Mouse (Mus musculus) midbrain, embryonic 13.5 days (tissue): Measurements from ENCODE around the gene Cchcr1. TPM values are rescaled to one million over a fixed set of nuclear protein-coding genes. Genes with fewer than 3 reads are reported as not detected.
A peak's percentile ranks its signal among the peaks of the same experiment; 100 is the strongest.
"Not testable (repeated sequence)": the region's sequence is repeated elsewhere in the genome, so short reads cannot be mapped to it uniquely, and the experiment has no call there.

Experiments
- ATAC-seq: fragments of 200-750 bp; cut with Nextera tagmentation; 2 replicates; pipeline ENCODE4 v1.8.0; 2017; ENCODE audit warnings: mild to moderate bottlenecking, moderate TSS enrichment, moderate library complexity
- H3K27ac ChIP-seq: fragments of 300-500 bp; sonication (generic); 2 replicates; pipeline ENCODE4 v1.5.1; 2015; ENCODE audit warnings: inconsistent platforms, mild to moderate bottlenecking, moderate library complexity
- H3K27me3 ChIP-seq: fragments of 300-500 bp; sonication (generic); 2 replicates; pipeline ENCODE4 v1.6.1; 2015; ENCODE audit warnings: mild to moderate bottlenecking, inconsistent platforms
- H3K36me3 ChIP-seq: fragments of 300-500 bp; sonication (generic); 2 replicates; pipeline ENCODE4 v1.6.1; 2015; ENCODE audit warnings: mild to moderate bottlenecking, inconsistent platforms
- H3K4me1 ChIP-seq: fragments of 300-500 bp; sonication (generic); replicated peaks from 2 replicates; pipeline ENCODE4 v1.6.1; 2015; ENCODE audit warnings: inconsistent platforms
- H3K4me2 ChIP-seq: fragments of 300-500 bp; sonication (generic); replicated peaks from 2 replicates; pipeline ENCODE4 v1.6.1; 2015; ENCODE audit warnings: moderate library complexity, mild to moderate bottlenecking, inconsistent platforms
- H3K4me3 ChIP-seq: fragments of 300-500 bp; sonication (generic); replicated peaks from 2 replicates; pipeline ENCODE4 v1.5.1; 2015; ENCODE audit warnings: mild to moderate bottlenecking, inconsistent platforms
- H3K9ac ChIP-seq: fragments of 300-500 bp; sonication (generic); replicated peaks from 2 replicates; pipeline ENCODE4 v1.6.1; 2015; ENCODE audit warnings: mild to moderate bottlenecking, inconsistent platforms
- H3K9me3 ChIP-seq: fragments of 300-500 bp; sonication (generic); 2 replicates; pipeline ENCODE4 v1.6.1; 2016; ENCODE audit warnings: mild to moderate bottlenecking, inconsistent platforms
- WGBS: fragments of 180-500 bp; shearing (Covaris S2); methylation state at CpG from one replicate; pipeline ENCODE4 v1.1.7; 2015; 5-methylcytosine and 5-hydroxymethylcytosine counted together
- polyA plus RNA-seq: library from polyadenylated mRNA; unstranded; fragments of >200 nt; fragmentation: Nextera tagmentation; extraction: Ambion mirVana; gene quantifications from 2 replicates; pipeline ENCODE4 v1.2.1, GENCODE M21; 2015

The Cchcr1 gene
- polyA plus RNA-seq, 1 experiment from 2014 or later = 8.4 TPM

DNA sequence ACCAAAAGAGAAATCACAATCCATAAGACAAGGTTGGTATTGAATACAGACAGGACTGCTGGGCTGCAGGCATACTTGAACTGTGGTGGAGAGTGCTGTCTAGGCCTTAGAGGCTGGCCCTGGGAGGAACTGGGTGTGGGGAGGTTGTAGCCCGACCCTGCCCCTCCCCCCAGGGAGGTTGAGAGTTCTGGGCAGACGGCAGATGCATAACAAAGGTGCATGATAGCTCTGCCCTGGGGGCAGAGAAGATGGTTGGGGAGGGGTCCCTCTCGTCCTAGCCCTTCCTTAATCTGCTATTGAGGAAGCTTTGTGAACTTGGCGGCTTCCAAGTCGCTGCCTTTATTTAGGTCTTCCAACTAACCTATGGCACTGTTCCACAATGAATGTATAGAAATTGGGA, 13.1 kb upstream of the Cchcr1 start:
- Histone ChIP-seq H3K27ac (no peak overlapping the region), H3K4me1 (peaks cover 11% of the 10 kb centered on the region; the same call in 1 of the 2 replicates), H3K27me3 (peaks cover 55% of the 10 kb centered on the region), H3K4me3 (no peak overlapping the region), H3K9ac (no peak overlapping the region), H3K4me2 (no peak overlapping the region), H3K9me3 (no peaks in the 10 kb centered on the region), H3K36me3 (no peaks in the 10 kb centered on the region)
- no peak for ATAC-seq
- 11% methylated on average over 5 of the region's 5 CpGs for WGBS

DNA sequence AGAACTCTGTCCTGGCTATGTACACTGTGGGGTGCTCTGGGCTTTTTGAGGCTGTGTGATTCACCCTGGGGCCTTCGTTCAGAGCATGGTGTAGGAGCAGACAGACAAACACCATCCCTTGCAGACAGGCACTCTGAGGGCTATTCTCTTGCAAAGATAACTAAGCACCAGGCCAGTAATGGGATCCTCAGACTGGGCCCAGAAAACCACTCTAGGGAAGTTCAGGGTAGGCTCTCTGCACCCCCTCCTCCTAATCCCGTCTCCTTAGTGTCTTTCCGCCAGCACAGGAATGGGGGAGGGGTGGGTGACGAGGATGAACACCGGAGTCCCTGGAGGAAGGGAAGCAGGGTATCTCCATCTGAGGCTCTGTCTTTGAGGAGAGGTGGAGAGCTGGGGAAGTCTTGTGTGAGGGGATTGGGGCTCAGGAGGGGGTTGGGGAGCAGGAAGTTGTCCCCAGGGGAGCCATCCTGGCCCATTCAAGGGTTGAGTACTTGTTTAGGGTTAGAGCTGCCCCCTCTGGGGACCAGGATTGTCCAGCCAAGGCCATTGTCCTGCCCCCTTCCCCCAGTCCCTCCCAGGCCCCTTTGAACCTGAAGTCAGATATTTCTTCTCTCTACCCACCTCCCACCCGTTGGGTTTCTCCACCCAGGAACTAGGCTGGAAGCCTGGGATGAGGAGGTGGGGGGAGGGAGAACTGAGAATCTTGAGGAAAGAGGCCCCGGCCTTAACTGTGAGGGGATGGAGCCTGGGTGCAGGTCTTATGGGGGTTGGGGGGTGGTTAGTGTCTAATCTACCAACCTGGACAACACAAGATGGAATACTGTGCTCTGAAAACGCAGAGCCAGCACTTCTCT, 12.0 kb upstream of the Cchcr1 start:
- 5% methylated on average over 8 of the region's 8 CpGs for WGBS
- H3K9ac ChIP-seq = no peak overlapping the region
- no peaks in the 10 kb centered on the region for H3K36me3 ChIP-seq
- H3K27me3 ChIP-seq = peaks cover 61% of the 10 kb centered on the region
- H3K9me3 ChIP-seq = no peaks in the 10 kb centered on the region
- ATAC-seq = no peak
- no peak overlapping the region for H3K4me3 ChIP-seq
- H3K27ac ChIP-seq = no peak overlapping the region
- no peak overlapping the region for H3K4me2 ChIP-seq
- peaks cover 14% of the 10 kb centered on the region; the same call in 1 of the 2 replicates for H3K4me1 ChIP-seq

DNA sequence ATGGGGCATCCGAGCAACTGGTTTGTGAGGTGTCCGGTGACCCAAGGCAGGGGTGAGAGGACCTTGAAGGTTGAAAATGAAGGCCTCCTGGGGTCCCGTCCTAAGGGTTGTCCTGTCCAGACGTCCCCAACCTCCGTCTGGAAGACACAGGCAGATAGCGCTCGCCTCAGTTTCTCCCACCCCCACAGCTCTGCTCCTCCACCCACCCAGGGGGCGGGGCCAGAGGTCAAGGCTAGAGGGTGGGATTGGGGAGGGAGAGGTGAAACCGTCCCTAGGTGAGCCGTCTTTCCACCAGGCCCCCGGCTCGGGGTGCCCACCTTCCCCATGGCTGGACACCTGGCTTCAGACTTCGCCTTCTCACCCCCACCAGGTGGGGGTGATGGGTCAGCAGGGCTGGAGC, 11.1 kb upstream of the Cchcr1 start, which contains the start of gene Pou5f1:
Gene Pou5f1 (plus strand): TSS at position 243 of the 400 bp plus-strand sequence.
- Histone ChIP-seq H3K9me3 (no peaks in the 10 kb centered on the region), H3K4me2 (no peak within 1 kb of the TSS), H3K9ac (no peak within 1 kb of the TSS), H3K36me3 (no peaks in the 10 kb centered on the region), H3K27me3 (peaks cover 61% of the 10 kb centered on the region), H3K4me3 (no peak within 1 kb of the TSS), H3K4me1 (peaks cover 14% of the 10 kb centered on the region; the same call in 1 of the 2 replicates), H3K27ac (no peak within 1 kb of the TSS)
- WGBS = 25% methylated on average over 13 of the region's 13 CpGs
- ATAC-seq = no peak

DNA sequence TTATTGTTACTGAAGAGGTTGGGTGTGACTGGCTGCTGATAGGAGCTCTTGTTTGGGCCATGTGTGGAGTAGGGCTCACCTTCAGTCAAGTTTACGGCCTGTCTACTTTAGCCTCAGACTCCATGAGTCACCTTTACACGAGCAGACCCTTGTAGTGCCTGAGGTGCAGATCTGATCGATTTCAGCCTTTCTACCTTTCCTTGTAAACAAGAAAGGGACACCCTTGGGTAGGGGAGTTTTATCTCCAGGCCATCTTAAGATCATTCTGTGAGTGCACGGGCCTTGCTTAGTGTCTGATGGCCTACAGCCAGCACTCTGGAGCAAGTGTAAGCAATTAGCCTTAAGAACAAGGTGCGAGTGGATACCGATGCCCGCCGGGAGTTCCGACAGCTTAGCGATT, 10.0 kb upstream of the Cchcr1 start:
- no peaks in the 10 kb centered on the region for H3K9me3 ChIP-seq
- H3K4me2 ChIP-seq = no peak overlapping the region
- 10% methylated on average over 10 of the region's 10 CpGs for WGBS
- H3K9ac ChIP-seq = no peak overlapping the region
- peaks cover 61% of the 10 kb centered on the region for H3K27me3 ChIP-seq
- no peak overlapping the region for H3K27ac ChIP-seq
- no peak overlapping the region for H3K4me3 ChIP-seq
- no peaks in the 10 kb centered on the region for H3K36me3 ChIP-seq
- ATAC-seq = no peak
- peaks cover 14% of the 10 kb centered on the region; the same call in 1 of the 2 replicates for H3K4me1 ChIP-seq

DNA sequence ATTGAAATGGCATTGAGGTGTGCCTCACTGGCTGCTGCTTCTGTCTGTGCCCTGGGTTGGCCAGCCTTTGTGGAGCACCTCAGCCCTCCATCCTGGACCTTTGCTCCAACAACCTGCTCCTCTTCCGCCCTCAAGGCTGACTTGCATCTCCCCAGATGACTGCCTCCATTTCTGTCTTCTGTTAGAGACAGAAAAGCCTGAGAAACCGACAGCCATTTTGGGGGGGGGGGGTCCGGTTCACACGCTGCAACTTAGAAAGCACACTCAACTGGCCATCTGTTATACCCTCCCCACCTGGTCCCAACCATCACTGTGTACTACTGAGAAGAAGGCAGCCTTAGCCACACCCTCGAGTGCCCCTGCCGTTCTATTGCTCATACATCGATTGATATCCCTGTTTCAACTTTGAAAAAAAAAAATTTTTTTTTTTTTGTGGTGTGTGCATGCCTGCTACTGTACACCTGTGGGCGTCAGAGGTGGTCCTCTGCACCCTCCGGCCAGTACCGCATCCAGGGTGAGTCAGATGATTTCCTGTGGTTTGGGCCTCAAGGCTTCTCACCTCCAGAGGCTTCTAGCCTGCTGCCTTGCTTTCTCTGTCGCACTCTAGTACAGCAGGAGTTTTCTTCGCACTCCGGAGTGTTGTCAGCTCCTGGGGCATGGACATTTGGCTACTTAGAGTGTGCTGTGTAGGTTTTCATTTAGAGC, 9.2 kb upstream of the Cchcr1 start:
- no peak overlapping the region for H3K4me3 ChIP-seq
- H3K9me3 ChIP-seq = no peaks in the 10 kb centered on the region
- 0 out of 2 replicates have a peak, but pooled peaks cover 14% of the 10 kb centered on the region for H3K4me1 ChIP-seq
- 25% methylated on average over 13 of the region's 13 CpGs for WGBS
- no peaks in the 10 kb centered on the region for H3K36me3 ChIP-seq
- peaks cover 59% of the 10 kb centered on the region for H3K27me3 ChIP-seq
- H3K27ac ChIP-seq = no peak overlapping the region
- no peak for ATAC-seq
- no peak overlapping the region for H3K9ac ChIP-seq
- H3K4me2 ChIP-seq = no peak overlapping the region

DNA sequence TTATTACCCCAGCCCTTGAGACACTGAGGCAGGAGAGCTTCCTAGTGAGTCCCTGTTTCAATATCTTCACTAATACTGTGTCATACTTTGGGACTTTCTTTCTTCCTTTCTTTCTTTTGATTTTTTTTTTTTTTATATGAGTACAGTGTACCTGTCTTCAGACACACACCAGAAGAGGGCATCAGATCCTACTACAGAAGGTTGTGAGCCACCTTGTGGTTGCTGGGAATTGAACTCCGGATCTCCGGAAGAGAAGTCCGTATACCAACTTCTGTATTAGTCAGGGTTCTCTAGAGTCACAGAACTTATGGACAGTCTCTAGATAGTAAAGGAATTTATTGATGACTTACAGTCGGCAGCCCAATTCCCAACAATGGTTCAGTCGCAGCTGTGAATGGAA, 8.6 kb upstream of the Cchcr1 start:
- not testable (repeated sequence) for H3K27ac ChIP-seq, H3K4me3 ChIP-seq, H3K4me2 ChIP-seq, H3K9me3 ChIP-seq, H3K9ac ChIP-seq, H3K36me3 ChIP-seq, ATAC-seq
- WGBS = 46% methylated on average over 5 of the region's 5 CpGs
- H3K4me1 ChIP-seq = 0 out of 2 replicates have a peak, but pooled peaks cover 14% of the 10 kb centered on the region
- H3K27me3 ChIP-seq = peaks cover 58% of the 10 kb centered on the region

DNA sequence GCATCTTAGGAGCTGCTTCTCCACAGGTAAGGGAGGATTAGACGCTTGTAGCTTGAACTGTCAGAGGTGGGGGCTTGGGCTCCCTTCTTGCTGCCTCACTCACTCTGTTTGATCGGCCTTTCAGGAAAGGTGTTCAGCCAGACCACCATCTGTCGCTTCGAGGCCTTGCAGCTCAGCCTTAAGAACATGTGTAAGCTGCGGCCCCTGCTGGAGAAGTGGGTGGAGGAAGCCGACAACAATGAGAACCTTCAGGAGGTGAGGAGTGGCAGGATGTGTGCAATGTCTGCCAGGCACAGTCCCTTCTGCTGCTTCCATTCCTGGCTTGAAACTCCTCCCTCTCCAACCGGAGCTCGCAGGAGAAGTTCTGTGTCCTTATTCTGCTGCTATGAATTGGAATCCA, 7.6 kb upstream of the Cchcr1 start:
- H3K4me1 ChIP-seq = peaks cover 18% of the 10 kb centered on the region; the same call in 1 of the 2 replicates
- peaks cover 49% of the 10 kb centered on the region for H3K27me3 ChIP-seq
- no peak overlapping the region for H3K27ac ChIP-seq
- no peaks in the 10 kb centered on the region for H3K36me3 ChIP-seq
- WGBS = 31% methylated on average over 8 of the region's 8 CpGs
- no peak for ATAC-seq
- no peaks in the 10 kb centered on the region for H3K9me3 ChIP-seq
- no peak overlapping the region for H3K4me2 ChIP-seq
- no peak overlapping the region for H3K4me3 ChIP-seq
- H3K9ac ChIP-seq = no peak overlapping the region

DNA sequence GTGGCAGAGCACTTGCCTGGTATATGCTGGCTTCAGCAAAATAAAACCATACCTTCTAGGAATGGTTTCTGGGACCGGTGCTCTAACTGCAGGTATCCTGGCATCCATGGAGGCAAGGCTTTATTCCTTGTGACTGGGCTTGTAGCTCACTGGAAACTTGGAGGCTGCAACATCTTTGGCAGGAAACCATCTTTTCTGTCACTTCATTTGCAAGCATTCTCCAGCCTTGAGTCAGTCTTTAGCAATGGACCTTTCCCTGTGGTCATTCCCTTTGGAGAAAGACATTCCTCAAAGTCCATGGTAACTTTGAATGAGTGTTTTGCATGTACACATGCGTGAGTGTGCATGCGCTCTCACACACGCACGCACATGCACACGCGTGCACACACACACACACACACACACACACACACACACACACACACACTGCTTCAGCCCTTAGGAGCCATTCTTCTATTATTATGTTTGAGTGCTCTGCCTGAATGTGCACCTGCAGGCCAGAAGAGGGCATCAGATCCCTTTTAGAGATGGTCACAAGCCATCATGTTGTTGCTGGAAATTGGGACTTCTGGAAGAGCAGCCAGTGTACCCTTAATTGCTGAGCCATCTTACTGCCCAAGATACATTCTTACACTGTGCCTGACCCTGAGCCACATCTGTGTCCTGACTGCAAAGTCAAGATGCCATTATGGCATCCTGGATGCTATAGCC, 3.8 kb upstream of the Cchcr1 start:
- Histone ChIP-seq H3K4me2 (no peak overlapping the region), H3K9me3 (no peaks in the 10 kb centered on the region), H3K36me3 (no peaks in the 10 kb centered on the region), H3K4me3 (no peak overlapping the region), H3K27me3 (peaks cover 22% of the 10 kb centered on the region), H3K27ac (no peak overlapping the region), H3K9ac (no peak overlapping the region), H3K4me1 (peaks cover 37% of the 10 kb centered on the region)
- WGBS = 93% methylated on average over 7 of the region's 7 CpGs
- no peak for ATAC-seq

DNA sequence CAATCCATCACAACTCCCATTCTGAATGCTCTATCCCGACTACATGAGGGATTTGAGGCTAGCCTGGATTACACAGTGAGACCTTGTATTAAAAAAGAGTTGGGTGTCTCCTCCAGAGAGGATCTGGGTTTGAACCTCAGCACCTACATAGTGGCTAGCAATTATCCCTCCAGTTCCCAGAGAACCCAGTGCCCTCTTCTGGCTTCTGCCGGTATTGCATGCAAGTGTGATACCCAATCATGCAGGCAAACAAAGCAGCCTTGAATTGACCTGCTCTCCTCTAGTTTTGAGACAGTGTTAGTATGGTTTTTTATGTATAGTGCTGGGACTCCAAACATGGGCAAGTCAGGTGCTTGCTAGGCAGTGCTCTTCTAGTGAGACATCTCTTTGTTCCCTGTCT, 3.0 kb upstream of the Cchcr1 start:
- H3K4me3 ChIP-seq = no peak overlapping the region
- H3K27ac ChIP-seq = no peak overlapping the region
- no peak for ATAC-seq
- no peaks in the 10 kb centered on the region for H3K9me3 ChIP-seq
- peaks cover 37% of the 10 kb centered on the region for H3K4me1 ChIP-seq
- peaks cover 17% of the 10 kb centered on the region for H3K27me3 ChIP-seq
- H3K9ac ChIP-seq = no peak overlapping the region
- no peaks in the 10 kb centered on the region for H3K36me3 ChIP-seq
- no peak overlapping the region for H3K4me2 ChIP-seq
- 18% methylated on average over 2 of the region's 2 CpGs for WGBS

DNA sequence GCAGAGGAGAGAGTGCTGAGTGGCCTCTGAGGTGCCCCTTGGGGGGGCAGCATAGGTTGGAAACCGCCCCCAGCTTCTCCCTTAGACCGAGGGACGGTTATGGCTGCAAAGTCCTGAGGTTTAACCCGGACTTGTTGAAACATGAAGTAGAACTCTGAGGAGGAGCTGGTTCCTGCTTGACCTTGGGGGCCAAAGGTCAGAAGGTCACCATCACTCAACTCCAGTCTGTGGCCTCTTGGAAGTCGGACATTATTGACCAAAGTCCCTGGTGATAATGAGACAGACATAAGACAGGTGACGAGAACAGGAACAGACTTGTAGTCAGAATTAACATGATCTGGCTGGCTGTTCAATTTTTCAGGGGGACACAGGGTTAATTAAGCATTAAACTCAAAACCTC, 2.1 kb upstream of the Cchcr1 start:
- H3K9ac ChIP-seq = no peak overlapping the region
- no peaks in the 10 kb centered on the region for H3K9me3 ChIP-seq
- no peak overlapping the region for H3K27ac ChIP-seq
- 60% methylated on average over 6 of the region's 6 CpGs for WGBS
- H3K27me3 ChIP-seq = peaks cover 11% of the 10 kb centered on the region
- H3K4me3 ChIP-seq = no peak overlapping the region
- ATAC-seq = no peak
- peak overlapping the region; percentile 80 for H3K4me2 ChIP-seq
- peaks cover 34% of the 10 kb centered on the region for H3K4me1 ChIP-seq
- H3K36me3 ChIP-seq = no peaks in the 10 kb centered on the region

DNA sequence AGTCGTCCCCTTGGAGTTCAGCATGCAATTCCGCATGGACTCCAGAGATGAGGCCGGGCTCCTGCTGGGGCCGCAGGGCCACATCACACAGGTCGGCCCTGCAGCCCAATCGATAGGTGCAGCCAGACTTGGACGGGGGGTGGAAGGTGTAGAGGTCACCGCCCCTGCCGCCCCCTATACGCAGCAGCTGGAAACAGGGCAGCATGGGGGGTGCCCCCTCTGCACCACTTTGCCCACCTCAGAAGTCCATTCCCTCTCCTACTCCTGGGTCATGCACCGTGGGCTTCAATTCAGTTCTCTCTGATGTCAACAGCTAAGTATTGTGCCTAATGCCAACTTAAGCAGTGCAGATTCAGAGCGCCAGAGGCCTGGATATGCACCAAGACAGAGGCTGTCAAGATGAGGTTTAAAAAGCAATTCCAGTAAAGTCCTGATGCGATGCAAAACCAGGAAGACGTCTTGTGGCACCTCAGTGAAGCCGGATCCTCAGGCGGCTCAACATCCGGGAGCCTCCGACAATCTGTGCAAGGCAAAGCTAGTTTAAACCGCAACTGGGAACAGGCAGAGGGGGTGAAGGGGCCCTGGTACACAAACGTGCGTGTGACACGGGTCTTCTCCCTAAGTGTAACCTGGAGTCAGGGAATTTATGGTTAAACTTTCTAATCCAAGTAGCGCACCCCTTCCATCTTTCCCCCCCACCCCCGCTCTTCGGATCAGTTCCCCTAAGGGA, 824 bp upstream of the Cchcr1 start:
- Histone ChIP-seq H3K4me2 (peak overlapping the region; percentile 80), H3K9ac (peak overlapping the region; percentile 54), H3K4me3 (peak overlapping the region; percentile 46), H3K27ac (no peak overlapping the region), H3K9me3 (no peaks in the 10 kb centered on the region), H3K4me1 (peaks cover 34% of the 10 kb centered on the region), H3K27me3 (peaks cover 10% of the 10 kb centered on the region), H3K36me3 (no peaks in the 10 kb centered on the region)
- WGBS = 7% methylated on average over 25 of the region's 25 CpGs
- ATAC-seq = peak; percentile 45
